Mouse (Mus musculus): ENCODE data around the gene Neu3. TPM values are rescaled to one million over a fixed set of nuclear protein-coding genes. Genes with fewer than 3 reads are reported as not detected.
A peak's percentile ranks its signal among the peaks of the same experiment; 100 is the strongest.

Neu3 gene
- polyA plus RNA-seq, 1 experiment: 5.0 TPM

GRCm38 (mm10) chr7:99864241-99865028 is 36.2 kb upstream of the Neu3 start:
- H3K9ac ChIP-seq (ENCODE audit: low read depth, poor library complexity, severe bottlenecking): no peak overlapping the region
- no peaks in the 10 kb centered on the region for H3K27me3 ChIP-seq (ENCODE audit: control insufficient read depth, insufficient read depth, low read length, poor library complexity, severe bottlenecking)
- no peaks in the 10 kb centered on the region for H3K36me3 ChIP-seq (ENCODE audit: control insufficient read depth, insufficient read depth, low read length, poor library complexity, severe bottlenecking)
- H3K9me3 ChIP-seq (replicated peaks; ENCODE audit: control insufficient read depth, insufficient read depth, low read length, poor library complexity, severe bottlenecking): no peaks in the 10 kb centered on the region
- no peaks in the 10 kb centered on the region for H3K4me1 ChIP-seq (ENCODE audit: control insufficient read depth, insufficient read depth, low read length)
- no peak for TF ChIP-seq POLR2A (IDR thresholded peaks at IDR 0.05; ENCODE audit: insufficient read depth, low read length)
- no peak for TF ChIP-seq CTCF (IDR thresholded peaks at IDR 0.05; ENCODE audit: low read depth, low read length)
- TF ChIP-seq EP300 (IDR thresholded peaks at IDR 0.05; ENCODE audit: insufficient read depth, low read depth, low read length): no peak
- H3K4me3 ChIP-seq (ENCODE audit: low read depth, low read length): no peak overlapping the region
- no peak overlapping the region for H3K27ac ChIP-seq (ENCODE audit: insufficient read depth, low read length)

GRCm38 (mm10) chr7:99863362-99863761 is 35.1 kb upstream of the Neu3 start, which contains the start of gene Spcs2:
Gene Spcs2 (minus strand): TSS chr7:99863462.
- TF ChIP-seq POLR2A (IDR thresholded peaks at IDR 0.05; ENCODE audit: insufficient read depth, low read length) (no peak), EP300 (IDR thresholded peaks at IDR 0.05; ENCODE audit: insufficient read depth, low read depth, low read length) (no peak), CTCF (IDR thresholded peaks at IDR 0.05; ENCODE audit: low read depth, low read length) (no peak)
- Histone ChIP-seq H3K27ac (ENCODE audit: insufficient read depth, low read length) (no peak within 1 kb of the TSS), H3K36me3 (ENCODE audit: control insufficient read depth, insufficient read depth, low read length, poor library complexity, severe bottlenecking) (no peaks in the 10 kb centered on the region), H3K4me3 (ENCODE audit: low read depth, low read length) (no peak within 1 kb of the TSS), H3K27me3 (ENCODE audit: control insufficient read depth, insufficient read depth, low read length, poor library complexity, severe bottlenecking) (no peaks in the 10 kb centered on the region), H3K9me3 (replicated peaks; ENCODE audit: control insufficient read depth, insufficient read depth, low read length, poor library complexity, severe bottlenecking) (no peaks in the 10 kb centered on the region), H3K4me1 (ENCODE audit: control insufficient read depth, insufficient read depth, low read length) (no peaks in the 10 kb centered on the region), H3K9ac (ENCODE audit: low read depth, poor library complexity, severe bottlenecking) (no peak within 1 kb of the TSS)

GRCm38 (mm10) chr7:99858813-99859585 is 30.8 kb upstream of the Neu3 start, which contains the start of gene Xrra1:
Gene Xrra1 (plus strand): TSS chr7:99859116.
- Histone ChIP-seq H3K27me3 (ENCODE audit: control insufficient read depth, insufficient read depth, low read length, poor library complexity, severe bottlenecking) (no peaks in the 10 kb centered on the region), H3K27ac (ENCODE audit: insufficient read depth, low read length) (no peak within 1 kb of the TSS), H3K4me3 (ENCODE audit: low read depth, low read length) (peak within 1 kb of the TSS; percentile 99), H3K4me1 (ENCODE audit: control insufficient read depth, insufficient read depth, low read length) (no peaks in the 10 kb centered on the region), H3K36me3 (ENCODE audit: control insufficient read depth, insufficient read depth, low read length, poor library complexity, severe bottlenecking) (peaks cover 11% of the 10 kb centered on the region), H3K9ac (ENCODE audit: low read depth, poor library complexity, severe bottlenecking) (peak within 1 kb of the TSS; percentile 78), H3K9me3 (replicated peaks; ENCODE audit: control insufficient read depth, insufficient read depth, low read length, poor library complexity, severe bottlenecking) (no peaks in the 10 kb centered on the region)
- no peak for TF ChIP-seq EP300 (IDR thresholded peaks at IDR 0.05; ENCODE audit: insufficient read depth, low read depth, low read length)
- TF ChIP-seq CTCF (IDR thresholded peaks at IDR 0.05; ENCODE audit: low read depth, low read length): no peak
- peak; percentile 85 for TF ChIP-seq POLR2A (IDR thresholded peaks at IDR 0.05; ENCODE audit: insufficient read depth, low read length)

GRCm38 (mm10) chr7:99858175-99858812 is 30.1 kb upstream of the Neu3 start:
- no peaks in the 10 kb centered on the region for H3K9me3 ChIP-seq (replicated peaks; ENCODE audit: control insufficient read depth, insufficient read depth, low read length, poor library complexity, severe bottlenecking)
- no peak overlapping the region for H3K27ac ChIP-seq (ENCODE audit: insufficient read depth, low read length)

GRCm38 (mm10) chr7:99856266-99856861 is 28.1 kb upstream of the Neu3 start:
- Histone ChIP-seq H3K4me3 (ENCODE audit: low read depth, low read length) (no peak overlapping the region), H3K36me3 (ENCODE audit: control insufficient read depth, insufficient read depth, low read length, poor library complexity, severe bottlenecking) (peaks cover 18% of the 10 kb centered on the region), H3K4me1 (ENCODE audit: control insufficient read depth, insufficient read depth, low read length) (no peaks in the 10 kb centered on the region), H3K27me3 (ENCODE audit: control insufficient read depth, insufficient read depth, low read length, poor library complexity, severe bottlenecking) (no peaks in the 10 kb centered on the region), H3K9me3 (replicated peaks; ENCODE audit: control insufficient read depth, insufficient read depth, low read length, poor library complexity, severe bottlenecking) (no peaks in the 10 kb centered on the region), H3K9ac (ENCODE audit: low read depth, poor library complexity, severe bottlenecking) (no peak overlapping the region), H3K27ac (ENCODE audit: insufficient read depth, low read length) (no peak overlapping the region)
- TF ChIP-seq EP300 (IDR thresholded peaks at IDR 0.05; ENCODE audit: insufficient read depth, low read depth, low read length): no peak
- TF ChIP-seq POLR2A (IDR thresholded peaks at IDR 0.05; ENCODE audit: insufficient read depth, low read length): no peak
- no peak for TF ChIP-seq CTCF (IDR thresholded peaks at IDR 0.05; ENCODE audit: low read depth, low read length)

More at GRCm38 (mm10) chr7:99858175-99858812, 30.1 kb upstream of the Neu3 start:
- Histone ChIP-seq H3K4me1 (ENCODE audit: control insufficient read depth, insufficient read depth, low read length) (no peaks in the 10 kb centered on the region), H3K27me3 (ENCODE audit: control insufficient read depth, insufficient read depth, low read length, poor library complexity, severe bottlenecking) (no peaks in the 10 kb centered on the region), H3K36me3 (ENCODE audit: control insufficient read depth, insufficient read depth, low read length, poor library complexity, severe bottlenecking) (peaks cover 13% of the 10 kb centered on the region), H3K4me3 (ENCODE audit: low read depth, low read length) (peak overlapping the region; percentile 99), H3K9ac (ENCODE audit: low read depth, poor library complexity, severe bottlenecking) (peak overlapping the region; percentile 78)
- TF ChIP-seq EP300 (IDR thresholded peaks at IDR 0.05; ENCODE audit: insufficient read depth, low read depth, low read length): no peak
- no peak for TF ChIP-seq POLR2A (IDR thresholded peaks at IDR 0.05; ENCODE audit: insufficient read depth, low read length)
- no peak for TF ChIP-seq CTCF (IDR thresholded peaks at IDR 0.05; ENCODE audit: low read depth, low read length)

Data from ES-Bruce4 (cell line).